Mouse (Mus musculus) heart, postnatal 0 days (tissue): ENCODE data around the gene Megf8. TPM values are rescaled to one million over a fixed set of nuclear protein-coding genes. Genes with fewer than 3 reads are reported as not detected.

Source experiments
- ATAC-seq: fragments of 200-750 bp; cut with Nextera tagmentation; 2 replicates; pipeline ENCODE4 v1.8.0; 2017; ENCODE audit warnings: low read depth, moderate number of reproducible peaks, moderate library complexity; ENCODE audit not compliant: insufficient read depth
- DNase-seq: peaks from one replicate; pipeline ENCODE4 v3.0.0-alpha.2; 2016; ENCODE audit warnings: low spot score
- H3K27ac ChIP-seq: fragments of 300-500 bp; sonication (generic); 2 replicates; pipeline ENCODE4 v1.5.1; 2014; ENCODE audit warnings: low read depth, mild to moderate bottlenecking
- H3K27me3 ChIP-seq: fragments of 300-500 bp; sonication (generic); 2 replicates; pipeline ENCODE4 v1.6.1; 2014; ENCODE audit warnings: low read length, mixed read lengths; ENCODE audit not compliant: control insufficient read depth, insufficient read depth
- H3K36me3 ChIP-seq: fragments of 300-500 bp; sonication (generic); replicated peaks from 2 replicates; pipeline ENCODE4 v1.6.1; 2014; ENCODE audit warnings: low read length, mixed read lengths; ENCODE audit not compliant: control insufficient read depth, insufficient read depth
- H3K4me1 ChIP-seq: fragments of 300-500 bp; sonication (generic); 2 replicates; pipeline ENCODE4 v1.6.1; 2014; ENCODE audit warnings: antibody characterized with exemption; ENCODE audit not compliant: control insufficient read depth, insufficient read depth
- H3K4me2 ChIP-seq: fragments of 300-500 bp; sonication (generic); 2 replicates; pipeline ENCODE4 v1.6.1; 2014; ENCODE audit warnings: low read depth, mild to moderate bottlenecking, low read length, moderate library complexity
- H3K4me3 ChIP-seq: fragments of 300-500 bp; sonication (generic); 2 replicates; pipeline ENCODE4 v1.5.1; 2014; ENCODE audit warnings: low read depth, low read length
- H3K9ac ChIP-seq: fragments of 300-500 bp; sonication (generic); replicated peaks from 2 replicates; pipeline ENCODE4 v1.6.1; 2014; ENCODE audit warnings: low read depth, low read length, mixed read lengths
- H3K9me3 ChIP-seq: fragments of 300-500 bp; sonication (generic); replicated peaks from 2 replicates; pipeline ENCODE4 v1.6.1; 2016; ENCODE audit warnings: low read length; ENCODE audit not compliant: control insufficient read depth
- CTCF ChIP-seq: IDR thresholded peaks from 2 replicates; pipeline ENCODE4 v1.5.1; 2016; ENCODE audit warnings: antibody characterized with exemption, control low read depth, low read depth
- EP300 ChIP-seq: IDR thresholded peaks from 2 replicates; pipeline ENCODE4 v1.6.1; 2016; ENCODE audit warnings: antibody characterized with exemption, low read depth
- WGBS: fragments of 180-500 bp; shearing (Covaris S2); extraction: QIAGEN DNeasy Blood & Tissue Kit; methylation state at CpG from one replicate; pipeline ENCODE4 v1.1.7; 2014; 5-methylcytosine and 5-hydroxymethylcytosine counted together
- polyA plus RNA-seq: library from polyadenylated mRNA; unstranded; fragments of >200 nt; fragmentation: Nextera tagmentation; extraction: Ambion mirVana; gene quantifications from 2 replicates; pipeline ENCODE4 v1.2.1, GENCODE M21; 2015
- total RNA-seq: library from RNA; depleted of rRNA; stranded (reverse); fragments of >200 nt; gene quantifications from 2 replicates; pipeline ENCODE4 v1.2.3, GENCODE M21; 2014; ENCODE audit warnings: low replicate concordance

Megf8 gene
- total and polyA plus RNA-seq, 2 experiments from 2014 or later, result 4.4 to 17.7 TPM

DNA sequence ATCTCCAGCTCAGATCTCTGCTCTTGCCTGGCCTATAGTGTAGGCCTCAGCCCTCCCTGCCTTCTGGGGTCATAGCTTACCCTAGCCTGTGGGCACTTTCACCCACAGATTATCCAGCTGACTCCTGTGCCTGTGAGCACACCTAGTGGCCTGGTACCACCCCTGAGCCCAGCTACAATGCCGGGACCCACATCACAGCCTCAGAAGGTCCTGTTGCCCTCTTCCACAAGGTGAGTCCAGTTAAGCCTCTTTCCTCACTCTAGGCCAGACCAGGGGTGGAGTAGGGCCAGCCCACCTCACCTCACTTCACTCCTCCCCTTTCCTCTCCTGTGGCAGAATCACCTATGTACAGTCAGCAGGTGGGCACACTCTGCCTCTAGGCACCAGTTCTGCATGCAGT lies 26.5 kb upstream of the Megf8 start:
- peaks cover 89% of the 10 kb centered on the region for H3K36me3 ChIP-seq
- H3K27ac ChIP-seq, result no peak overlapping the region
- no peak for TF ChIP-seq EP300
- TF ChIP-seq CTCF, result no peak
- H3K4me3 ChIP-seq, result no peak overlapping the region
- H3K4me1 ChIP-seq, result no peaks in the 10 kb centered on the region
- 86% methylated on average over 1 of the region's 1 CpGs for WGBS
- no peak overlapping the region for H3K4me2 ChIP-seq
- no peak for DNase-seq
- ATAC-seq, result no peak
- no peak overlapping the region for H3K9ac ChIP-seq
- no peaks in the 10 kb centered on the region for H3K27me3 ChIP-seq
- H3K9me3 ChIP-seq, result no peaks in the 10 kb centered on the region

DNA sequence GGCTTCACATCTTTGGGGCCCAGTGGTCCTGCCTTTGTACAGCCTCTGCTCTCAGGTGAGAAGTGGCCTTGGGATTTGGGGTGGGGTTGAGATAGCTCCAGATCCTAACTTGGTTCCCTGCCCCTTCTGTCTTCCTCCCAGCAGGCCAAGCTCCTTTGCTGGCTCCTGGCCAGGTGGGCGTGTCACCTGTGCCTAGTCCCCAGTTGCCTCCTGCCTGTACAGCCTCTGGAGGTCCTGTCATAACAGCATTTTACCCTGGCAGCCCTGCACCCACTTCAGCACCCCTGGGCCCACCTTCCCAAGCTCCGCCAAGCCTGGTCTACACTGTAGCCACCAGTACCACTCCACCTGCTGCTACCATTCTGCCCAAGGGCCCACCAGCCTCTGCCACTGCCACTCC lies 26.1 kb upstream of the Megf8 start:
- no peak for DNase-seq
- TF ChIP-seq EP300, result no peak
- no peak for TF ChIP-seq CTCF

DNA sequence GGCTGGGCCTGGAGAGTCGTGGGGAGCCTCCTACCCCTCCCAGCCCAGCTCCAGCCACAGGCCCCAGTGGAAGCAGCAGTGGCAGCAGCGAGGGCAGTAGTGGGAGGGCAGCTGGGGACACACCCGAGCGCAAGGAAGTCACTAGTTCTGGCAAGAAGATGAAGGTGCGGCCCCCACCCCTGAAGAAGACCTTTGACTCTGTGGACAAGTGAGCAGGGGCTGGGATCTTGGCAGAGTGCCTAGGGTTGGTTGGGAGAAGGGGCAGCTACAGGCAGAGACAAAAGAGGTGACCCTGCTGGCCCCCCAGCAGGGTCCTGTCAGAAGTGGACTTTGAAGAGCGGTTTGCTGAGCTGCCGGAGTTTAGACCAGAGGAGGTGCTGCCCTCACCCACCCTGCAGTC lies 24.9 kb upstream of the Megf8 start:
- DNase-seq (no peak), ATAC-seq (no peak)
- no peak overlapping the region for H3K4me3 ChIP-seq
- H3K9me3 ChIP-seq, result no peaks in the 10 kb centered on the region
- H3K4me1 ChIP-seq, result peaks cover 3% of the 10 kb centered on the region; the same call in 1 of the 2 replicates
- WGBS, result 60% methylated on average over 7 of the region's 7 CpGs
- H3K4me2 ChIP-seq, result no peak overlapping the region
- H3K9ac ChIP-seq, result no peak overlapping the region
- TF ChIP-seq CTCF, result no peak
- no peak for TF ChIP-seq EP300
- H3K27me3 ChIP-seq, result no peaks in the 10 kb centered on the region
- H3K27ac ChIP-seq, result no peak overlapping the region
- peaks cover 73% of the 10 kb centered on the region for H3K36me3 ChIP-seq

More for the DNA sequence above, 26.1 kb upstream of the Megf8 start:
- peak; percentile 19; the same call in 1 of the 2 replicates for ATAC-seq
- no peak overlapping the region for H3K4me2 ChIP-seq
- no peaks in the 10 kb centered on the region for H3K4me1 ChIP-seq
- H3K27ac ChIP-seq, result no peak overlapping the region
- peaks cover 85% of the 10 kb centered on the region for H3K36me3 ChIP-seq
- 73% methylated on average over 2 of the region's 2 CpGs for WGBS
- H3K9ac ChIP-seq, result no peak overlapping the region
- no peaks in the 10 kb centered on the region for H3K27me3 ChIP-seq
- no peak overlapping the region for H3K4me3 ChIP-seq
- no peaks in the 10 kb centered on the region for H3K9me3 ChIP-seq

DNA sequence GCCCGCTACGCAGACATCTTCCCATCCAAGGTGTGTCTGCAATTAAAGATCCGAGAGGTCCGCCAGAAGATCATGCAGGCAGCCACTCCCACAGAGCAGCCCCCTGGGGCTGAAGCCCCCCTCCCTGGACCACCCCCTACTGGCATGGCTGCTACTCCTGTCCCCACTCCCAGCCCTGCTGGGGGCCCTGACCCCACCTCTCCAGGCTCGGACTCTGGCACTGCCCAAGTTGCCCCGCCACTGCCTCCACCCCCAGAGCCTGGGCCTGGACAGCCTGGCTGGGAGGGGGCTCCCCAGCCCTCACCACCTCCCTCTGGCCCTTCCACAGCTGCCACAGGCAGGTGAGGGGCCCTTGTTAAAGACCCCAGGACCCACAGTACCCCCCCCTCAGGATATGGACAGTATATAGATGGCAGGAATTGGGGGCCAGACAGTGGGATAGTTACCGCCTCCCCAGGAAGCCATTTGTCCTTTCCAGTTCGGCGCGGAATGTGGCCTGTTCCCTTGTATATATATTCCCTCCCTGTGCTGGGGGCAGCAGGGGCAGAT lies 23.7 kb upstream of the Megf8 start:
- Histone ChIP-seq H3K9me3 (no peaks in the 10 kb centered on the region), H3K4me3 (no peak overlapping the region), H3K27ac (no peak overlapping the region), H3K4me2 (no peak overlapping the region), H3K27me3 (no peaks in the 10 kb centered on the region), H3K4me1 (peaks cover 3% of the 10 kb centered on the region; the same call in 1 of the 2 replicates), H3K9ac (no peak overlapping the region), H3K36me3 (peaks cover 61% of the 10 kb centered on the region)
- no peak for DNase-seq
- ATAC-seq, result no peak
- TF ChIP-seq CTCF (no peak), EP300 (no peak)
- 64% methylated on average over 10 of the region's 10 CpGs for WGBS

DNA sequence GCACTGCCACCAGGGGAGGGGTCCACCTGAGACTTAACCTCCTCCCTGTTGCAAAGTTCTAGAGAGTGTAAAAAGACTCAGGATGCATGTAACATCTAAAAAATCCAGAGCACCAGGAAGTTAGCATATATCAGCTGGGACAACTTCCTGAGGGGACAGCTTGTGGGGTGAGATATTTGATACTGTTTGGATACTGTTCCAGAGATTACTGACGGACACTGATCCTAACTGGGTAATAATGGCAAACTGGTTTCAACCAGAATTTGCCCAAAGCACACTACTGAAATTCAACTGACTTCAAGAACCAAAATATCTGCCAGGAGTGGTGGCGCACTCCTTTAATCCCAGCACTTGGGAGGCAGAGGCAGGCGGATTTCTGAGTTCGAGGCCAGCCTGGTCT lies 22.5 kb upstream of the Megf8 start:
- ATAC-seq (no peak), DNase-seq (no peak)
- Histone ChIP-seq H3K9me3 (no peaks in the 10 kb centered on the region), H3K4me3 (no peak overlapping the region), H3K36me3 (peaks cover 49% of the 10 kb centered on the region), H3K27ac (no peak overlapping the region), H3K27me3 (no peaks in the 10 kb centered on the region), H3K4me2 (no peak overlapping the region), H3K4me1 (peaks cover 3% of the 10 kb centered on the region; the same call in 1 of the 2 replicates), H3K9ac (no peak overlapping the region)
- TF ChIP-seq CTCF (no peak), EP300 (no peak)
- WGBS, result 89% methylated on average over 4 of the region's 4 CpGs
